Mouse (Mus musculus) mouse trophoblast stem cell (cell line): Measurements from ENCODE around the gene 5730596B20Rik.

Experiments
- in situ Hi-C, 2 experiments: fragments of 300-500 bp; cut with MseI, MboI; formaldehyde crosslinking; loops; 2 replicates in 1 of 2; 3 replicates in 1 of 2; pipeline ENCODE4 v1.15.1; 2025

Gene 5730596B20Rik

DNA sequence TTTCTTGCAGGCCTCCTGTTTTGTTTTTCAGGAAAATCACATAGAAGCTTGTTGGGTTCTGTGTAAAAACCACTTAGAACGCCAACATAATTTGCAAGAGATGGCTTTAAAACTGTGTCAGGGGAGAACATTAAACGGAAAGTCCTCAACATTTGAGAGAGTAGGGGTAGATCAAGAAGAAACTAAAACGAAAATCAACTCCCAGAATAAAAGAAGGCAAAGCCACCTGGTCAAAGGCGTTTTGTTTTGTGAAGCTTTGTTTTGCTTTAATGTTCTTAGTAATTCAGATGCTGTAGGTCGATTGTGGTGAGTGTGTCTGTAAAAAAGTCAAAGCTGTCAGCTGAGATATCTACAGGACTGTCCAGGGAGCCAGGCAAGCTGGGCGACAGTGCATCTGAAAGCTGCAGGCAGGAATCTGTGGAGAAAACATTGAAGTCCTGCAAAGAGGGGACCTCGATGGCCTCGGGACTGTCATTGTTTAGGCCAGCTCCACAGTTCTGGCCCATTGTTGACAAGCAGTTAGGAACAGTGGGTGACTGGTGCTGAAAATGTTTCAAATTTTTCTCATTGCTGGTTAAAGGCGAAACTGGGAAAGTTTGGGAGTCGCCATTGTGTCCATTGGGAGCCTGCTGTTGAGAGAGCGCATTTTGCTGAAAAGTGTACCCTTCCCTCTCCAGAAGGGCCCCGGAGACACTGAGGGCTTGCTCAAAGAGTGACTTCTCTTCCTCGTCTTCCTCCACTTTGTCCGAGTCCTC is 14.5 kb upstream of the 5730596B20Rik start:
- in situ Hi-C loops, result no loop called here

DNA sequence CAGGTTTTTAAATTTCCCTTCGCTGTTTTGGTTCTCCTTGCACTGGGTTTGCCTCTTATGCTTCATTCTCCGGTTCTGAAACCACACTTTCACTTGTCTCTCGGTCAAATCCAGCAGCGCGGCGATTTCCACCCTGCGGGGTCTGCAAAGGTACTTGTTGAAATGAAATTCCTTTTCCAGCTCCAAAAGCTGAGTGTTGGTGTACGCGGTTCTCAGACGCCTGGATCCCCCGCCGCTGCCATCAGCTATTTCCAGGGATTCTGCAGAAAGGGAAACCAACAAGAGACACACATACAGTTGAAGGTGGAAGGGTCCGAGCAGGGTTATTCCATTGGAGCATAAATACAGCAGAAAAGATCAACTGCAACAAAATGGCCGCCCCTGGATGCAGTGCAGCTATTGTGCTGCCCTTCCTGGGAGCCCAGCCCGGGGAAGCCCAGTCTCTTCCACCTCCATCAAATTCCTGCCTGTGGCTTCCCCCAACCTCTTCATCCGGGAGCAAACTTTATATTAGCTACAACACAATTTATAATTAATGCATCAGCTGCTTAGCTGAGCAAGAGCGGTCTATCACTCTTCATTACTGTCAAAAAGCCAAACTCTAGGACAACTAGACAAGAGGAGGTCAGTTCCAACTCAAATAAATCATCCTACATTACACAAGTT is 13.8 kb upstream of the 5730596B20Rik start:
- in situ Hi-C loops, result no loop called here

DNA sequence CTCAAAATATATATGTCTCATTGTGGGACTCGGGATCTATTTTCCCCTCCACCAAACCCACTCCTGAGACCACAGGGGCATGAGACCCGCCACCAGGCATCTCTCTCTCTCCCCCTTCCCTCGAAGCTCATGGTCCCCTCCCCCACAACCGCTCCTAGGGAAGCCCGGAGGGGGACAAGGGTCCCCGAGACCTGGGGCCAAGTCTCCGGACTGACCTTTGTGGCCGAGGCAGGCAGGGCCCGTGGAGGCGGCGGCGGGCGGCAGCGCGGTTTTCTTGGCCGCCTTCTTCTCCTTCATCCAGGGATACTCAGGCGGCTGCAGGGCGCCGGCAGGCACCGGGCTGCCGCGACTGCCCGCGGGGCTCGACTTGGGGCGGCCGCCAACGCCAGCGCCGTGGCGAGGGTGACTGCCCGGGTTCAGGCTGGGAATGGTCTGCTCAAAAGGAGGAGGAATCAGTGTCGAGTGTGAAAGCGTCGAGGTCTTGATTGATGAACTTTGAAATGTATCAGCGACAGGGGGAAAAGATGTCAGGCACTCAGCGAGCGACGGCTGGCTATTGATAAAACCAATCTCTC is 13.2 kb upstream of the 5730596B20Rik start:
- in situ Hi-C loops, result no loop called here

DNA sequence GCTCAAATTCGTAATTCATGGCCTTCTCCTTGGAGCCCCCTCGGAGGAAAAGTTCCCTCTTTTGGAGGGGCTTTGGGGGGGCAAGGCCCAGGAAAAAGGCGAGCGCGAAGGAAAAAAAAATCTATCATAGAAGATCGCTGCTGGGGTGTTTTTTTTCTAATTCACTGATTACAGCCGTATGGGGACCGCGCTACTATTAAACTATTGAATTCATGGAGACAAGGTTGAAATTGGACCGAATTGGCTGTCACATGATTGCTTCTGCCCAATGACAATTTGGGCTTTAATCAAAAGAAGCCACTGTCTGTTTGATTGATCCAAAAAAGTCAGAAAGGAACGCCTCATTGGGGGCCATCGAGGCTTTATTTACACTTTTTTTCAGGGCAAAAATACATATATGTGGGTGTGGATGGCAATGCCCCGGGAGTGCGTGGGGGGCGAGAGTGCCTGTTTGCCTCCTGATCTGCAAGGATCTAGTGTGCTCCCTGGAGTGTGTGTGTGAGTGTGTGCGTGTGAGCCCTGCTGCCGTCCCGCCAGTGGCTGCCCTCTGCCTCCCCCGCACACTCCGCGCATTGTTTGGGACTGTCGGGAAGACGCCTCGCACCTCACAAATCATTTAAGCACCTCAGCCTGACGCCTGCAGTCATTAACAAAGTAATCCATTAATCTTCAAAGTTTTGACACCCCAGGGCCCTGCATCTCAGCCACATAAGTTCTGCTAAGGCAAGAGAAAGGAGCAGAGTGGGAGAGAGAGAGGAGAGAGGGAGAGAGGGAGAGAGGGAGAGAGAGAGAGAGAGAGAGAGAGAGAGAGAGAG is 12.5 kb upstream of the 5730596B20Rik start, which contains the start of gene Hoxa2:
TSS of gene Hoxa2 (minus strand) at position 206 of the 815 bp plus-strand sequence.
- in situ Hi-C loops, result no loop called here

- in situ Hi-C loops, result no loop called here
Measured at GRCm38 (mm10) chr6:52165441-52166370, 11.6 kb upstream of the 5730596B20Rik start.

DNA sequence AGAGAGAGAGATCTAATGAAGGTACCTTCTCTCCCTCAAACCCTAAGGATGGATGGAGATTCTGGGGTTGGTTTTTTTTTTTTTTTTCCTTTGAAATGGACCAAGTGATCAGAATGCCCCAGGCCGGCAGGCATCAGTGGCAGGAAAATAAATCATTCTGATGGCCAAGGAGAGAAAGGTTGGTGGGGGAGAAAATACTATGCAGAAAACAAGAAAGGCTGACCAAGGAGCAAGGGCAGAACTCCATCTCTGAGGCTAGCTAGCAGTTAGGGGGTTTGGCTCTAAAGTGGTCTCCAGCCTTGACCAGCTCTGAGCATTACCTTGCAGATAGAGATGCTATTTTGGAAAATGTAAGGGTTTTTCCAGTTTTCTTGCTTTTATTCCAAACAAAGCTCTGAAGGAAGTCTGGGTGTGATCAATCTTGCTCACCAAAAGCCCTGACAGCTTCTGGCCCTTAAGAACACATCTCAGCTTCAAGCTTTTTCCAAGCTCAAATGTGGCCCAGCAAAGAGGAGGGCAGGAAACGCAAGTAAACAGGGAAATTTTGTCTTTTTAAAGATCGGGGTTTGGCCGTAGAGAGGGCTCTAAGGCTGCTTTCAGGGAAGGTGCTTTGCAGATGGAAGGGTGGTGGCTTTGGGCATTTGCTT is 10.7 kb upstream of the 5730596B20Rik start:
- in situ Hi-C loops, result no loop called here

- in situ Hi-C loops, result no loop called here
Measured at GRCm38 (mm10) chr6:52167176-52167575, 10.1 kb upstream of the 5730596B20Rik start.

DNA sequence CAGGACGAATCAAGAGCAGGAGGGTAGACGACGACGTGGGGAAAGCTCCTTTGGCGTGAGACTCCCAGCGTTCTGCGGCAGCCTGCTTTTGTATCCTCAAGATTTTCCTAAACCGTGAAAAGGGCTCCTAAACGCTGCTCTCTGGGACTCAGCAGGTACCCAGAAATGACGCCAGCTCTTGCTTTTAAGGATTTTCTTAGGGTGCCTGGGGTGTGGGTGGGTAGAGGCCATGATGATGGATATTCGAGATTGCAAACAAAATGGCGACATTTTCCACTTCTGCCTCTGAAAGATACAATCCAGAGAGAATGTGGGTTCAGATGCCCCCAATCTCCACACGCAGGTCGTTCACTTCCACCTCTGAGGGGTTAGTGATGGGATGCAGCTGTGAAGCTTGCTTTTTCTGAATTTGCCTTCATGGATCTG is 9.5 kb upstream of the 5730596B20Rik start:
- in situ Hi-C loops, result no loop called here

DNA sequence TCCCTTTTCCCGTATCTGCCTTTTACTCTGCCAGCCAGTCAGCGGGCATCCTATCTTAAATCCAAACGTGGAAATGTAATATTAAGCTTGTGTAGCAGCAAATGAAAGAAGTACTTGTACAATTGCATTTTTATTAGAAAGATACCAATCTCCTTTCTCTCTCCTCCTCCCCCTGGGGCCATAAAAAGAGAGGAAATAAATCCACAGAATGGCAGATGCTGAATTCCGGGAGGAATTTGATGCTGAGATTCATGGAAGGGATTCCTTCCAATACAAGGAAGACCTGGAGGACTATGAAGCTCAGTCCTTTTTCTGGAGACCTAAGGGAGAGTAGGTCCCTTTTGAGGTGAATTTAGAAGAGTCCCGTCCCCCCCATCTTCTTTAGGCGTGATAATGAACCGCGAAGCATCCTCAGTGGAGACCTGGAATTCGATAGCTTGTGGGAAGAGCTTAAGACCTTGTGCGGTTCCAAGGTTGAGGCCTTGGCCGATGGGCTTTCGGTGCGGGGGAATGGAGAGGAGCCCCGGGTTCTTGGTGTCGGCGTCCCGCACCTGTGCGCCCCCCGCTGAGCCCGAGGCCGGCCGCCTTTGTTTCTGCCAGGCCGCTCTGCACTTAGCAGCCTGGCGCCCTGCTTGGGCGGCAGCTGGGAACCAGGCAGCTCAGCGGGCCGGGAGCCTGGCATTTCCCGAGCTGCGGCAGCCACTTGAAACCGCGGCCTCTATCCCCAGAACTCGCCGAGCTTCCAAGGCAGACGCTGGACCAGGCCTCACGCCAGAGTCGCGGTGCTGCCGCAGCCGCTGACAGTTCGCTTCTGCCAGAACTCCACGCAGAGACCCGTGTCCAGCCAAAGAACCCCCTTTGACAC is 8.9 kb upstream of the 5730596B20Rik start:
- in situ Hi-C loops, result no loop called here

- in situ Hi-C loops, result no loop called here
Measured at GRCm38 (mm10) chr6:52169499-52170165, 7.7 kb upstream of the 5730596B20Rik start.

DNA sequence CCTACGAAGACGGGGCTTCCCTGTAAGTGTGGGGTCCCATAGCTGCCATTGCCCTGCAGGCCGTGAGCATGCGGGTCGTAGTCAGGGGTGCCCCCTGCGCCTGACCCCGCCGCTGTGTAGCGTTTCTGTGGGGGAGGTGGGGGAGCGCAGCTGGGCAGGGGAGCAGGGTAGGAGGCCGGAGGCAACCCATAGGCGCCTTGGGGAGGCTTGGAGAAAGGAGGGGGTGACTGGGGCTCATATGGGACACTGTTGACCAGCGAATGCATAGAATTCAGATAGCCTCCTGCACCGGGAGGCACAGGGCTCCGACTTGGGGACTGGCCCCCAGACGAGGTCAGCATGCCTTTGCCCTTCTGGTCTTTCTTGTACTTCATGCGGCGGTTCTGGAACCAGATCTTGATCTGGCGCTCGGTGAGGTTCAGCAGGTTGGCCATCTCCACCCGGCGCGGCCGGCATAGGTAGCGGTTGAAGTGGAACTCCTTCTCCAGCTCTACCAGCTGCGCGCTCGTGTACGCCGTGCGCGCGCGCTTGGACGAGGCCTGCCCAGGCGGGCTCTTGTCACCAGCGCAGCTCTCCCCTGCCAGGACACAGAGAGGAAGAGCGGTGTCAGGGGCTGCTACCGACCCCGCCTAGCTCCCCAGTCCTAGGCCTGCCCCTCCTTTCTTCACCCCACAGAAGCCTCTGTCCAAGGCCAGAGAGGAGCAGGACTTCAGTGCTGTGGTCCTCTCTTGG is 7.0 kb upstream of the 5730596B20Rik start:
- in situ Hi-C loops, result no loop called here

DNA sequence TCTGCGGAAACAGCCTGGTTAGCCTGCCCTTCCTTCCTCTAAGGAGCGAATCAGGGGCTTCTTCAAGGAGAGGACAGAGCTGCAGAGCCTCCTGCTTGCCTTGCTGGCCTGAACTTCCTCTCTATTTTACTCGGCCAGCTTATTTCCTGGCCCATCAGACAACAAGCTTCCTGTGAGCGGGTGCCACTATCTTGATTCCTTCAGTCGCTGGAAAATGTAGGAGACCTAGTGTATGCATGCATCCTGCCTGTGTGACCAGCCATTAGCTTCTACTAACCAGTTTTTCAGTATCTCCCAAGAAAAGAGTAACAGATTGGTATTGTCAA is 6.4 kb upstream of the 5730596B20Rik start:
- in situ Hi-C loops, result no loop called here

DNA sequence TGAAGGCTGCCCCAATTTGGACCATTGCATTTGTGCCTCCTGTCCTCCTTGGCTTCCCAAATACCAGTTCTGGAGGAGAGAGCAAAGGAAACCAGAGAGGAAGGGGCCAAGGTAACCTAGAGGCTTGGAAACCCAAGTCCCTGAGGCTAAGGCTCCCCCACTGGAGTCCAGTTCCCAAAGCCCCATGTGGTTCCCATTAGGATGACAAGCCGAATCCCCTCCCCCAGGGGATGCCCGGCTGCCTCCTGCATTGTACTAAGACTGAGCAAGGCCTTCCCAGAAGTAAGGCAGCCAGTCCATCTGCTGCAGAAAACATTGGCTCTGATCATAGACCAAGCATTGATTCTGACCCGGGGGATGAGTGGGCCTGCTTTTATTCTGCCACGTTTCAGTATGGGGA is 6.0 kb upstream of the 5730596B20Rik start:
- in situ Hi-C loops, result no loop called here

DNA sequence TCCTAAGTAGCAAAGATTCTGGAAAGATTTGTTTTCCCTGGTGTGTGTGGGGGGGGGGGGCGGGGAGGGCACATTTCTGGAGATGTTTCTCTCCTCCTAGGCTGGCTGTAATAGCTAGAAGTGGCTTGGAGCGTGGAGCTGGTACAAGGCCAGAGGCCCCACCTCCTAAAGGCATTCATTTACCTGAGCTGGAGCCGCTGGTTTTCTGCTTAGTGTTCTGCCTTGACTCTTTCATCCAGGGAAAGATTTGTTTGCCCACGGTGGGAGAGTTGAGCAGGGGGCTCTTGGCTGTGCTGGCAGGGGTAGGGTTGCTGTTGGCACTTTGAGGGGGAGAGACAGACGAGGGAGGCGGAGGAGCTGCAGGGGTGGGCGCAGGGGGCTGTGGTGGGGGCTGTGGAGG is 5.4 kb upstream of the 5730596B20Rik start:
- in situ Hi-C loops, result no loop called here

GRCm38 (mm10) chr6:52172501-52172900 is 4.8 kb upstream of the 5730596B20Rik start:
- in situ Hi-C loops, result no loop called here

GRCm38 (mm10) chr6:52173648-52174047 is 3.6 kb upstream of the 5730596B20Rik start:
- in situ Hi-C loops, result no loop called here

GRCm38 (mm10) chr6:52174968-52175751 is 2.1 kb upstream of the 5730596B20Rik start:
- in situ Hi-C loops, result no loop called here
